Mouse (Mus musculus): ENCODE data around the gene C1qtnf9. TPM values are rescaled to one million over a fixed set of nuclear protein-coding genes. Genes with fewer than 3 reads are reported as not detected.

C1qtnf9 gene
- polyA plus RNA-seq, 1 experiment from 2014 or later: not detected

GRCm38 (mm10) chr14:60753801-60754126 lies 14.2 kb upstream of the C1qtnf9 start:
- ATAC-seq (ENCODE audit: insufficient read depth, low FRiP score, low TSS enrichment): no peak
- H3K36me3 ChIP-seq (ENCODE audit: control insufficient read depth, insufficient read depth, low read length): peaks cover 7% of the 10 kb centered on the region

GRCm38 (mm10) chr14:60754656-60755055 lies 13.3 kb upstream of the C1qtnf9 start:
- no peaks in the 10 kb centered on the region for H3K9me3 ChIP-seq (ENCODE audit: control insufficient read depth, low read length)
- no peaks in the 10 kb centered on the region for H3K27me3 ChIP-seq (ENCODE audit: control insufficient read depth, insufficient read depth, low read length)
- ATAC-seq (ENCODE audit: insufficient read depth, low FRiP score, low TSS enrichment) (no peak), DNase-seq (ENCODE audit: low spot score) (no peak)
- no peak overlapping the region for H3K4me3 ChIP-seq (ENCODE audit: low read depth, low read length)
- H3K27ac ChIP-seq (ENCODE audit: low read depth, low read length): no peak overlapping the region
- no peak overlapping the region for H3K4me2 ChIP-seq (ENCODE audit: low read depth)
- H3K9ac ChIP-seq (ENCODE audit: low read length): no peak overlapping the region
- H3K4me1 ChIP-seq (ENCODE audit: control insufficient read depth, insufficient read depth, low read length): no peaks in the 10 kb centered on the region; the same call in 1 of the 2 replicates
- WGBS: over 99% methylated on average over 5 of the region's 5 CpGs
- H3K36me3 ChIP-seq (ENCODE audit: control insufficient read depth, insufficient read depth, low read length): peaks cover 8% of the 10 kb centered on the region

More at GRCm38 (mm10) chr14:60753801-60754126, 14.2 kb upstream of the C1qtnf9 start:
- no peak overlapping the region for H3K4me2 ChIP-seq (ENCODE audit: low read depth)
- no peak for DNase-seq (ENCODE audit: low spot score)
- no peak overlapping the region for H3K4me3 ChIP-seq (ENCODE audit: low read depth, low read length)
- no peak overlapping the region for H3K27ac ChIP-seq (ENCODE audit: low read depth, low read length)
- 91% methylated on average over 10 of the region's 10 CpGs for whole genome bisulfite sequencing
- no peak overlapping the region for H3K9ac ChIP-seq (ENCODE audit: low read length)
- H3K4me1 ChIP-seq (ENCODE audit: control insufficient read depth, insufficient read depth, low read length): no peaks in the 10 kb centered on the region; the same call in 1 of the 2 replicates
- no peaks in the 10 kb centered on the region for H3K27me3 ChIP-seq (ENCODE audit: control insufficient read depth, insufficient read depth, low read length)
- H3K9me3 ChIP-seq (ENCODE audit: control insufficient read depth, low read length): no peaks in the 10 kb centered on the region

- WGBS: 94% methylated on average over 15 of the region's 15 CpGs
- H3K4me1 ChIP-seq (ENCODE audit: control insufficient read depth, insufficient read depth, low read length): no peaks in the 10 kb centered on the region; the same call in 1 of the 2 replicates
- H3K36me3 ChIP-seq (ENCODE audit: control insufficient read depth, insufficient read depth, low read length): peaks cover 8% of the 10 kb centered on the region
- no peaks in the 10 kb centered on the region for H3K9me3 ChIP-seq (ENCODE audit: control insufficient read depth, low read length)
- ATAC-seq (ENCODE audit: insufficient read depth, low FRiP score, low TSS enrichment) (no peak), DNase-seq (ENCODE audit: low spot score) (no peak)
- H3K27me3 ChIP-seq (ENCODE audit: control insufficient read depth, insufficient read depth, low read length): no peaks in the 10 kb centered on the region
- no peak overlapping the region for H3K27ac ChIP-seq (ENCODE audit: low read depth, low read length)
- no peak overlapping the region for H3K4me2 ChIP-seq (ENCODE audit: low read depth)
- H3K4me3 ChIP-seq (ENCODE audit: low read depth, low read length): no peak overlapping the region
- no peak overlapping the region for H3K9ac ChIP-seq (ENCODE audit: low read length)
These were observed 11.7 kb upstream of the C1qtnf9 start for GRCm38 (mm10) chr14:60756271-60756670.

DNA sequence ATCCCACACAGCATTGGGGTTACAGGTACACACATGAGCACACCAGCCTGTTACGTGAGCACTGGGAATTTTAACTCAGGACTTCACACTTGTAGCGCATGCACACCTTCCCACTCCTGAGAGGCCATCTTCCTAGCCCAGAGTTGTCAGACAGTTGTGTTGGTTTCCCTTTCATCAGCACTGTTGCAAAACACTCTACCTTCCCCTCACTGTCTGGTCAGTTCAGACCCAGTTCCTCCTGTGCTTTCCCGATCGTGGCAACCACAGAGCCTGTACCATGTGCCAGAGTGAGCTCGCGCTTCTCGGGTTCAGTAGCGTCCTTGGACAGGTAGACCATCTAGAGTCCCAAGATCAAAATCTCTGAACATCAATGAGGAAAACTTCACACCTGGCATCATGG lies 10.7 kb upstream of the C1qtnf9 start:
- Histone ChIP-seq H3K27ac (ENCODE audit: low read depth, low read length) (no peak overlapping the region), H3K4me1 (ENCODE audit: control insufficient read depth, insufficient read depth, low read length) (no peaks in the 10 kb centered on the region; the same call in 1 of the 2 replicates), H3K36me3 (ENCODE audit: control insufficient read depth, insufficient read depth, low read length) (peaks cover 8% of the 10 kb centered on the region), H3K4me2 (ENCODE audit: low read depth) (no peak overlapping the region), H3K9ac (ENCODE audit: low read length) (no peak overlapping the region), H3K4me3 (ENCODE audit: low read depth, low read length) (no peak overlapping the region), H3K9me3 (ENCODE audit: control insufficient read depth, low read length) (no peaks in the 10 kb centered on the region), H3K27me3 (ENCODE audit: control insufficient read depth, insufficient read depth, low read length) (no peaks in the 10 kb centered on the region)
- WGBS: 95% methylated on average over 8 of the region's 8 CpGs
- DNase-seq (ENCODE audit: low spot score) (no peak), ATAC-seq (ENCODE audit: insufficient read depth, low FRiP score, low TSS enrichment) (no peak)

- Histone ChIP-seq H3K9me3 (ENCODE audit: control insufficient read depth, low read length) (no peaks in the 10 kb centered on the region), H3K9ac (ENCODE audit: low read length) (no peak overlapping the region), H3K27ac (ENCODE audit: low read depth, low read length) (no peak overlapping the region), H3K4me3 (ENCODE audit: low read depth, low read length) (no peak overlapping the region), H3K27me3 (ENCODE audit: control insufficient read depth, insufficient read depth, low read length) (no peaks in the 10 kb centered on the region), H3K4me1 (ENCODE audit: control insufficient read depth, insufficient read depth, low read length) (no peaks in the 10 kb centered on the region; the same call in 1 of the 2 replicates), H3K4me2 (ENCODE audit: low read depth) (no peak overlapping the region), H3K36me3 (ENCODE audit: control insufficient read depth, insufficient read depth, low read length) (peaks cover 8% of the 10 kb centered on the region)
- WGBS: 91% methylated on average over 7 of the region's 7 CpGs
- ATAC-seq (ENCODE audit: insufficient read depth, low FRiP score, low TSS enrichment) (no peak), DNase-seq (ENCODE audit: low spot score) (no peak)
These were observed 10.2 kb upstream of the C1qtnf9 start for GRCm38 (mm10) chr14:60757722-60758121.

DNA sequence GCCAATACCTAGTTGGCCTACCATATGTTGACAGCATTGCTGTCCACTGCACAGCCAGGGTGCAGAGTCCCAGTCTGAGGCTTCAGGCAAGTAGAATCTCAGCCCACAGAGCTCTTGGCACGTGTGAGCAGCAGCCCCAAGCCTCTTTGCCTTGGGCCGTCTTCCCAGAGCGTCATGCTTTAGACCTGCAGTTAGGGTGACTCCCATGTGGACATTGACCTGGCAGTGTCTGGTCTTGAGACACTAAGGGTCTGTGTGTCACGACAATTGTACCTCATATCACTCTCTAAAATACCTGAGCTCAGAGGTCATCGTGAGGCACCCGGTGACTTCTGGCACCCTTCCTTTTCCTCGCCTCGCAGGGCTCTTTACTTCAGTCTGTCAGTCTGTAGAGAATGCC lies 8.8 kb upstream of the C1qtnf9 start:
- no peaks in the 10 kb centered on the region for H3K4me1 ChIP-seq (ENCODE audit: control insufficient read depth, insufficient read depth, low read length)
- DNase-seq (ENCODE audit: low spot score) (no peak), ATAC-seq (ENCODE audit: insufficient read depth, low FRiP score, low TSS enrichment) (no peak)
- H3K36me3 ChIP-seq (ENCODE audit: control insufficient read depth, insufficient read depth, low read length): peaks cover 8% of the 10 kb centered on the region
- H3K4me2 ChIP-seq (ENCODE audit: low read depth): no peak overlapping the region
- H3K27me3 ChIP-seq (ENCODE audit: control insufficient read depth, insufficient read depth, low read length): no peaks in the 10 kb centered on the region
- no peak overlapping the region for H3K27ac ChIP-seq (ENCODE audit: low read depth, low read length)
- 95% methylated on average over 8 of the region's 8 CpGs for WGBS
- no peak overlapping the region for H3K9ac ChIP-seq (ENCODE audit: low read length)
- H3K9me3 ChIP-seq (ENCODE audit: control insufficient read depth, low read length): no peaks in the 10 kb centered on the region
- no peak overlapping the region for H3K4me3 ChIP-seq (ENCODE audit: low read depth, low read length)

- no peak overlapping the region for H3K4me2 ChIP-seq (ENCODE audit: low read depth)
- 65% methylated on average over 10 of the region's 10 CpGs for WGBS
- H3K27ac ChIP-seq (ENCODE audit: low read depth, low read length): no peak overlapping the region
- peaks cover 4% of the 10 kb centered on the region for H3K36me3 ChIP-seq (ENCODE audit: control insufficient read depth, insufficient read depth, low read length)
- no peaks in the 10 kb centered on the region for H3K4me1 ChIP-seq (ENCODE audit: control insufficient read depth, insufficient read depth, low read length)
- H3K9ac ChIP-seq (ENCODE audit: low read length): no peak overlapping the region
- ATAC-seq (ENCODE audit: insufficient read depth, low FRiP score, low TSS enrichment): no peak
- no peaks in the 10 kb centered on the region for H3K27me3 ChIP-seq (ENCODE audit: control insufficient read depth, insufficient read depth, low read length)
- DNase-seq (ENCODE audit: low spot score): no peak
- H3K9me3 ChIP-seq (ENCODE audit: control insufficient read depth, low read length): no peaks in the 10 kb centered on the region
- no peak overlapping the region for H3K4me3 ChIP-seq (ENCODE audit: low read depth, low read length)
These were observed 6.1 kb upstream of the C1qtnf9 start for GRCm38 (mm10) chr14:60761801-60762200.

DNA sequence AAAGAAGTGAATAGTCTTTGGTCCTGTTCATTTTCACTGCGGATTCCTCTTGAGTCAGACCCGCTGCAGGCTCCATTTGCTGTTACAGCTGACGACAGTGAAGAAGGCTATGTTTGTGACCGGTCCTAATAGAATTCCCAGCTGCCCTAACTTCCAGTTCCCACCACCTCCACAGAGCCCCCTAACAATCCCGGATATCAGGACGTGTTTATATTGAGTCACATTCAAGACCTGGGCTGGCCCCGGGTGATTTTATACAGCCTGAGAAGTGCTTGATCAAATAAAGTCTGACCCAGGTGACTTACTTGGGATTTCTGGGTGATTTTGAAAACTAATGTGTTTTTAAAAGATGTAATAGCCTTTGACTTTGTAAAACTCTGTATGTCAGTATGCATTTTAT lies 5.2 kb upstream of the C1qtnf9 start:
- no peaks in the 10 kb centered on the region for H3K4me1 ChIP-seq (ENCODE audit: control insufficient read depth, insufficient read depth, low read length)
- no peaks in the 10 kb centered on the region for H3K27me3 ChIP-seq (ENCODE audit: control insufficient read depth, insufficient read depth, low read length)
- 60% methylated on average over 7 of the region's 7 CpGs for WGBS
- H3K9me3 ChIP-seq (ENCODE audit: control insufficient read depth, low read length): no peaks in the 10 kb centered on the region
- no peak overlapping the region for H3K9ac ChIP-seq (ENCODE audit: low read length)
- DNase-seq (ENCODE audit: low spot score) (no peak), ATAC-seq (ENCODE audit: insufficient read depth, low FRiP score, low TSS enrichment) (no peak)
- no peak overlapping the region for H3K4me3 ChIP-seq (ENCODE audit: low read depth, low read length)
- no peak overlapping the region for H3K4me2 ChIP-seq (ENCODE audit: low read depth)
- peaks cover 4% of the 10 kb centered on the region for H3K36me3 ChIP-seq (ENCODE audit: control insufficient read depth, insufficient read depth, low read length)
- no peak overlapping the region for H3K27ac ChIP-seq (ENCODE audit: low read depth, low read length)

GRCm38 (mm10) chr14:60763746-60764145 lies 4.2 kb upstream of the C1qtnf9 start:
- H3K4me2 ChIP-seq (ENCODE audit: low read depth): no peak overlapping the region
- no peaks in the 10 kb centered on the region for H3K4me1 ChIP-seq (ENCODE audit: control insufficient read depth, insufficient read depth, low read length)
- H3K27ac ChIP-seq (ENCODE audit: low read depth, low read length): no peak overlapping the region
- ATAC-seq (ENCODE audit: insufficient read depth, low FRiP score, low TSS enrichment): no peak
- DNase-seq (ENCODE audit: low spot score): no peak
- H3K9ac ChIP-seq (ENCODE audit: low read length): no peak overlapping the region
- H3K36me3 ChIP-seq (ENCODE audit: control insufficient read depth, insufficient read depth, low read length): peaks cover 2% of the 10 kb centered on the region; the same call in 1 of the 2 replicates
- no peaks in the 10 kb centered on the region for H3K9me3 ChIP-seq (ENCODE audit: control insufficient read depth, low read length)
- WGBS: 92% methylated on average over 5 of the region's 5 CpGs
- H3K4me3 ChIP-seq (ENCODE audit: low read depth, low read length): no peak overlapping the region
- no peaks in the 10 kb centered on the region for H3K27me3 ChIP-seq (ENCODE audit: control insufficient read depth, insufficient read depth, low read length)
